22 mouse cellular contexts compared by ENCODE assay signal in the genomic region with DNA sequence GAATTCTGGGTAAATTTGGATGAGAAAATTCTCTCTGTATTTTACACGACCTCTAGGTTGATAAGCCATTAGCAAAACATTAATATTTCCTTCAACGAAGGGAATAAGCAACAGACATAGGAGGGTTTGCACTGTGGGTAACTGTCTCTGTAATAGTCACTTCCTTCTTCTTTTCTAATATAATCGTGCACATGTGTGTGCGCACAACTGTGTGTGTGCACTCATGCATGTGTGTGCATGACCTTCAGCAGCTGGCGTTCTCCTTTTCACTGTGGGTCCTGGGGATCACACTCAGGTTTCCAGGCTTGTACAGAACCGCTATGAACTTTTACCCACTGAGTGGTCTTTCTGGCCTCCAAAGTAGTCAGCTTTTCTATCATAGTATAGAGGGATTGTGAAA. TPM values are rescaled to one million over a fixed set of nuclear protein-coding genes. Genes with fewer than 3 reads are reported as not detected.
"Had no signal": no experiment of that assay in that cellular context is flagged by ENCODE, and none has a peak within 500 bp of the region (broad histone marks: within the 10 kb centered on the region; RNA-seq: fewer than 3 reads in every experiment).

No protein-coding gene starts in this region.

- H3K4me2 ChIP-seq: lung, embryonic 14.5 days; midbrain, embryonic 12.5 days; neural tube, embryonic 13.5 days; neural tube, embryonic 15.5 days; stomach, embryonic 15.5 days had no signal

- H3K36me3 ChIP-seq: midbrain, embryonic 10.5 days; midbrain, embryonic 12.5 days; neural tube, embryonic 13.5 days; neural tube, embryonic 15.5 days; stomach, embryonic 15.5 days had no signal

- H3K4me3 ChIP-seq: midbrain, embryonic 10.5 days; midbrain, embryonic 12.5 days; myocyte; neural tube, embryonic 13.5 days; neural tube, embryonic 15.5 days; stomach, embryonic 15.5 days had no signal

- ATAC-seq: midbrain, embryonic 16.5 days had no signal

- H3K9me3 ChIP-seq: midbrain, embryonic 10.5 days; midbrain, embryonic 12.5 days; neural tube, embryonic 13.5 days; neural tube, embryonic 15.5 days; stomach, embryonic 15.5 days had no signal

- H3K27ac ChIP-seq: midbrain, embryonic 10.5 days; midbrain, embryonic 12.5 days; neural tube, embryonic 13.5 days; neural tube, embryonic 15.5 days; stomach, embryonic 15.5 days; stomach, postnatal 0 days had no signal

- H3K27me3 ChIP-seq: midbrain, embryonic 12.5 days; neural tube, embryonic 13.5 days; neural tube, embryonic 15.5 days; stomach, embryonic 15.5 days had no signal

- H3K4me1 ChIP-seq: midbrain, embryonic 12.5 days; neural tube, embryonic 13.5 days; neural tube, embryonic 15.5 days; stomach, embryonic 15.5 days had no signal

- H3K9ac ChIP-seq: lung, embryonic 14.5 days; midbrain, embryonic 12.5 days; neural tube, embryonic 13.5 days; neural tube, embryonic 15.5 days; stomach, embryonic 15.5 days had no signal

- DNase-seq: lung, adult 18-20 months; lung, embryonic 14.5 days; lung, postnatal 10 days; lung, postnatal 4 days; midbrain, embryonic 14.5 days; retina, postnatal 1 day; right cerebral cortex, adult 18-20 months; right cerebral cortex, postnatal 25 days; right cerebral cortex, postnatal 4 days; spleen, adult 18-20 months; thymus, adult 2 months; thymus, postnatal 25 days had no signal

RNA-seq across cellular contexts. Expression of gene Ebf4, which starts 40.1 kb away (rescaled TPM):
- total RNA-seq: megakaryocyte, adult 5-6 weeks; megakaryocyte-erythroid progenitor cell, adult 5-6 weeks had no signal
